Mouse (Mus musculus) heart, adult 2 months (tissue): ENCODE measurements around the gene Cenpx. TPM values are rescaled to one million over a fixed set of nuclear protein-coding genes. Genes with fewer than 3 reads are reported as not detected.
"Not testable (repeated sequence)": the region's sequence is repeated elsewhere in the genome, so short reads cannot be mapped to it uniquely, and the experiment has no call there.

ENCODE experiments used
- DNase-seq, 2 experiments: peaks; one replicate each; pipeline ENCODE4 v3.0.0; 2021
- H3K27ac ChIP-seq: fragments of 200-600 bp; 2 replicates; pipeline ENCODE4 v1.8.1; 2022
- H3K27me3 ChIP-seq: fragments of 200-500 bp; 2 replicates; pipeline ENCODE4 v1.6.1; 2012; ENCODE audit warnings: mild to moderate bottlenecking, low read length, inconsistent platforms, mixed read lengths; ENCODE audit not compliant: control insufficient read depth, insufficient read depth
- H3K36me3 ChIP-seq: fragments of 200-500 bp; 2 replicates; pipeline ENCODE4 v1.6.1; 2012; ENCODE audit warnings: low read length, inconsistent platforms; ENCODE audit not compliant: control insufficient read depth, insufficient read depth
- H3K4me1 ChIP-seq: fragments of 200-500 bp; 2 replicates; pipeline ENCODE4 v1.6.1; 2011; ENCODE audit warnings: low read length; ENCODE audit not compliant: control insufficient read depth, insufficient read depth
- H3K4me3 ChIP-seq: fragments of 200-600 bp; 2 replicates; pipeline ENCODE4 v1.8.1; 2022
- H3K79me2 ChIP-seq: fragments of 200-500 bp; replicated peaks from 2 replicates; pipeline ENCODE4 v1.6.1; 2012; ENCODE audit warnings: mild to moderate bottlenecking, inconsistent platforms, low read length, moderate library complexity, mixed read lengths; ENCODE audit not compliant: control insufficient read depth, insufficient read depth
- H3K9ac ChIP-seq: fragments of 200-500 bp; 2 replicates; pipeline ENCODE4 v1.6.1; 2012; ENCODE audit warnings: low read depth, mild to moderate bottlenecking, control low read depth, inconsistent platforms, low read length, mixed read lengths
- CTCF ChIP-seq: fragments of 200-600 bp; IDR thresholded peaks from 2 replicates; pipeline ENCODE4 v1.8.1; 2022; ENCODE audit warnings: antibody characterized with exemption, mild to moderate bottlenecking, moderate library complexity
- EP300 ChIP-seq: fragments of 200-500 bp; IDR thresholded peaks from 2 replicates; pipeline ENCODE4 v1.6.1; 2011; ENCODE audit warnings: low read depth, low read length, control low read depth; ENCODE audit not compliant: insufficient read depth
- POLR2A ChIP-seq: fragments of 200-500 bp; IDR thresholded peaks from 2 replicates; pipeline ENCODE4 v1.6.1; 2011; ENCODE audit warnings: mild to moderate bottlenecking, low read depth, low read length, control low read depth; ENCODE audit not compliant: insufficient read depth
- WGBS: fragments of 180-500 bp; shearing (Covaris S2); methylation state at CpG from one replicate; pipeline ENCODE4 v1.1.7; 2018; 5-methylcytosine and 5-hydroxymethylcytosine counted together
- intact Hi-C: fragments of 180-260 bp; cut with DNase I; formaldehyde crosslinking; loops from one replicate; pipeline ENCODE4 v1.15.1; 2025
- polyA plus RNA-seq: library from polyadenylated mRNA; depleted of rRNA; stranded (reverse); fragments of >200 nt; gene quantifications from 2 replicates; pipeline ENCODE4 v1.2.3, GENCODE M21; 2012
- total RNA-seq, 2 experiments: library from RNA; stranded (reverse); gene quantifications; 2 replicates each; pipeline ENCODE4 v1.2.3; 2021

Gene Cenpx
- total and polyA plus RNA-seq, 3 experiments = 26.4 to 53.0 (median 34.2) TPM

DNA sequence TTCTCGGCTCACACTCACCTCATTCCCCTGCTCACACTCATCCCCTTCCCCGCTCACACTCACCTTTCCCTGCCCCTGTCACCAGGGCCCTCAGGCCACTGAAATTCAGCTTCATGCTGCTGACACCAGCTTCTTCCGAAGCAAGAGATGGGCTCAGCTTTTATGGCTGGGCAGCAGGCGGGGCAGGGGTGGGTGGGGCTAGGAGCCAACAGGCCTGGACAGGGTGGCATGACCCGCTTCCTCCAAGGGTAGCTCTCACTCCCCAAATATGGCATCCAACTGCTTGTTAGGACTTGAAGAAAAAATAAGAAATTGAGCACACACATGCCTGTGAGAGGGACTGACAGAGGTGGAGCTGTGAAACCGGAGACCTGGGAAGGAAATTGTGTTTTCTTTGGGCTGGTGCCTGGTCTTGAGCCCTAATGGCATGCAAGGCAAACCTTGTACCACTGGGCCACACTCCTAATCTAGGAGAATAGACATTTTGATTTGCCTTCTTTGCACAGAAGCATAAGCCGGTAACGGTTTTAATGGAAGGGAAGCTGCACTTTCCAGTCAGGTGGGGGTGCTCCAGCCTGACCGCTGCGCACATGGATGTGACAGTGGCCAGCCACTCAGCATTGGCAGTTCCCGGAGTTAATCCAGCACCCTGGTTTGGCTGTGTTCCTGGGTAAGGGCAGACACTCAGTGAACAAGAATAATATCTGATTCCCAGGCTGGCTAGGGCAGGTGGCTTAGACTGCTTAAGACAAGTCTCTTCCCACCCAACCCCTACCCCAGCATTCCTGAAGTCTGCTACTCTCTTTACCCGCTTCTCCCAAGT, 18.5 kb upstream of the Cenpx start, which contains the start of gene Cbr2:
Gene Cbr2, minus strand, starts transcription at position 257 of the 823 bp plus-strand sequence.
- Histone ChIP-seq H3K4me3 (no peak within 1 kb of the TSS), H3K4me1 (peaks cover 15% of the 10 kb centered on the region), H3K27me3 (no peaks in the 10 kb centered on the region), H3K36me3 (no peaks in the 10 kb centered on the region), H3K9ac (no peak within 1 kb of the TSS; the same call in 1 of the 2 replicates), H3K79me2 (no peaks in the 10 kb centered on the region), H3K27ac (no peak within 1 kb of the TSS)
- intact Hi-C loops = no loop called here
- WGBS = 51% methylated on average over 12 of the region's 12 CpGs
- TF ChIP-seq EP300 = peak; percentile 82; the same call in 1 of the 2 replicates
- peak; percentile 27 for TF ChIP-seq CTCF
- peak; percentile 47; the same call in 1 of the 2 replicates for TF ChIP-seq POLR2A
- DNase-seq = peak; percentile 59 to 67

DNA sequence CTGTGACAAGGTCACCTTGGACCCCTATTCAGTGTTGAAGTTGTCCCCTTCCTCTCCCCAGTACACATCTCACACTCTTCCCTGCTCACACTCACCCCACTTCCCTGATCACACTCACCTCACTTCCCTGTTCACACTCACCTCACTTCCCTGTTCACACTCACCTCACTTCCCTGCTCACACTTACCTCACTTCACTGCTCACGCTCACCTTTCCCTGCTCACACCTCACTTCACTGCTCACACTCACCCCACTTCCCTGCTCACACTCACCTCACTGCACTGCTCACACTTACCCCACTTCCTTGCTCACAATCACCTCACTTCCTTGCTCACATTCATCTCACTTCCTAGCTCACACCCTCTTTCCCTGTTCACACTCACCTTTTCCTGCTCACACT, 17.9 kb upstream of the Cenpx start:
- TF ChIP-seq POLR2A (no peak), CTCF (no peak), EP300 (no peak)
- no peaks in the 10 kb centered on the region for H3K27me3 ChIP-seq
- DNase-seq = no peak
- H3K4me1 ChIP-seq = peaks cover 16% of the 10 kb centered on the region
- 88% methylated on average over 1 of the region's 1 CpGs for WGBS
- no peaks in the 10 kb centered on the region for H3K36me3 ChIP-seq
- intact Hi-C loops = no loop called here
- H3K79me2 ChIP-seq = no peaks in the 10 kb centered on the region
- H3K9ac ChIP-seq = no peak overlapping the region; the same call in 1 of the 2 replicates
- no peak overlapping the region for H3K27ac ChIP-seq
- H3K4me3 ChIP-seq = no peak overlapping the region

DNA sequence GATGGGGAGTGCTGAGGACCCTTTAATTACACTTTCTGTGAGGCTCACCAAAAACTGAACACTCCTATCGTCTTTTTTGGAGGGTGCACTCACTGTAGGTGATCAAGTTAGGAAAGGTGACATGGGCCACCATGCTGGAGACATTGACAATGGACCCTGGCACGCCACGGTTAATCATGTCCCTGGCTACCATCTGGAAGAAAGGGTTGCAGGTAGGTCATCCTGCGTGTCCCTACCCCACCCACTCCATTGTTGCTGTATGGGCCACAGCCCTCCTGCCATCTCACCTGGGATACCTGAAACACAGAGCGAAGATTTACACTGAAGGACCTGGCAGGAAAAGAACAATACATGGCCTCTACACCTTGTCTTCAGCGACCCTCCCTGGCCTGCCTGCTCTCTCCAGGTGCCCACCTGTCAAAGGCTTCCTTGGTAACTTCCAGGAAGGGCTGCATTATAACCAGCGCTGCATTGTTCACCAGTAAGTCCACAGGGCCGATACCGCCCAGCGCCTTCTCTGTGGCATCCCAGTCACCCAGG, 16.9 kb upstream of the Cenpx start:
- Histone ChIP-seq H3K27ac (no peak overlapping the region), H3K27me3 (no peaks in the 10 kb centered on the region), H3K4me1 (peaks cover 16% of the 10 kb centered on the region), H3K79me2 (no peaks in the 10 kb centered on the region), H3K4me3 (no peak overlapping the region), H3K36me3 (no peaks in the 10 kb centered on the region), H3K9ac (no peak overlapping the region)
- TF ChIP-seq EP300 = no peak
- TF ChIP-seq CTCF = no peak
- TF ChIP-seq POLR2A = no peak
- intact Hi-C loops = no loop called here
- no peak for DNase-seq
- WGBS = 88% methylated on average over 10 of the region's 10 CpGs

DNA sequence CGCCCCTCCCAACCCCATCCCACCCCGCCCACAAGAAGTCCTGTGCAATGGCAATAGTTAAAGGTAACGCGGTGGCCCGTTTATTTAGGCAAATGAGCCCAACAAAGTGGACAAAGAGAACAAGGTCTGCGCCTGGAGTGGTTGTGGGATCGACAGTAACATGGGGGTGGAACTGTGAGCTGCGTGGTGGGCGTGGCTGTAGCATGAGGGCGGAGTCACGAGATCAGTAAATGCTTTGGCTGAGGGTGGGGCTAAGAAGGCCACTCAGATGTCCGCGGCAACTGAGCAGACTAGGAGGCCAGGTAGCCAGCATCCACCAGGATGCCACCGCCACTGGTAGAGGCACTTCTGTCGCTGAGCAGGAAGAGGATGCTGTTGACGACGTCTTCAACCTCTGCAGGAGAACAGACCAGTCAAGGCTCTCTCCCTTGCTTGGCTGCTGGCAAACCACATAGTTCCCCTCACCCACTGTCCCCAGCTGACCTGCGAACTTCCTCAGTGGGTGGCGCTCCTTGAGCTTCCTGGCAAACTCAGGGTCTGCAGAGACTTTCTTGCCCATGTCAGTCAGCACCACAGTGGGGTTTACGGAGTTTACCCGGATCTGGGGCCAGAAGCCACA, 16.0 kb upstream of the Cenpx start:
- H3K79me2 ChIP-seq, H3K9ac ChIP-seq, H3K36me3 ChIP-seq, H3K4me3 ChIP-seq, H3K27ac ChIP-seq, H3K27me3 ChIP-seq: not testable (repeated sequence)
- H3K4me1 ChIP-seq = peaks cover 16% of the 10 kb centered on the region
- peak in 1 of 2 experiments; percentile 55 for DNase-seq
- 7% methylated on average over 18 of the region's 21 CpGs for WGBS
- intact Hi-C loops = loop anchor here (10.0 kb wide), 1 partner anchor 315 kb away; no protein-coding TSS in a partner anchor

DNA sequence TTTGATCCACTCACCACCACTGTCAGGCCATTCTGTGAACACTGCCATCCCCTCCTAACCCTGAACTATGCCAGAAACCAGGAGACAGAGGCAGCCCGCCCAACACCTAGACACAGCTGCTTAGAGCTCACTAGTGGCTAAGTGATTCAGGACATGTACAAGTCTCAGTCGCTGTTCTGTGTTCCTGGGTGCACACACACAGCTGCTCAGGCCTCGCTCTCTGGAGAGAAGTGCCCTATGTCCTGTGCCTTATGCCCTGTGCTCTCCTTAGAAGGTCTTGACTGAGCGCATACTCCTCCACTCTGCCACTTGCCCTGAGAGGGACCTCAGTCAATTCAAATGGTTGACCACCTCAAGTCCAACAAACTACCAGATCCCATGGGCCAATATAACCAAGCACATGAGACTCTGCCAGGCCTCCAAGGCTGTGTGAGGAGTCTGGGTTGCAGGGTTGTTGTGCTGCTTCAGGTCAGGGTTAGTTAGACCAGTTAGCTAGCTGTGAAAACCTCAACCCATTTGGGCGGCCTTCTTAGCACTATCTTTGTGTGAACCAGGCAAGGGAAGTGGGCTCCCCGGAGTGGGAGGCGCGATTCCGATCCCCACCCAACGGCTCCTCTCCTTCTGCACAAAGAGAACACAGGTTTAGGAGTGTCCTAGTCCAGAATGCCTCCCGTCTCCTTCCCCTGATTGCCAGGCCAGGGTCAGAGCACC, 15.1 kb upstream of the Cenpx start:
- Histone ChIP-seq H3K79me2 (no peaks in the 10 kb centered on the region), H3K4me3 (no peak overlapping the region), H3K27ac (no peak overlapping the region), H3K4me1 (peaks cover 16% of the 10 kb centered on the region), H3K9ac (no peak overlapping the region), H3K27me3 (no peaks in the 10 kb centered on the region), H3K36me3 (no peaks in the 10 kb centered on the region)
- no peak for DNase-seq
- 77% methylated on average over 11 of the region's 11 CpGs for WGBS
- TF ChIP-seq POLR2A = no peak
- TF ChIP-seq CTCF = no peak
- TF ChIP-seq EP300 = no peak
- intact Hi-C loops = loop anchor here (10.0 kb wide), 1 partner anchor 316 kb away; no protein-coding TSS in a partner anchor
